Mouse (Mus musculus) embryonic facial prominence, embryonic 15.5 days (tissue): ENCODE results near the gene Ptpn6. TPM values are rescaled to one million over a fixed set of nuclear protein-coding genes. Genes with fewer than 3 reads are reported as not detected.
A peak's percentile ranks its signal among the peaks of the same experiment; 100 is the strongest.

Experiments used
- ATAC-seq: fragments of 200-750 bp; cut with Nextera tagmentation; 2 replicates; pipeline ENCODE4 v1.8.0; 2017; ENCODE audit warnings: low read depth, moderate TSS enrichment; ENCODE audit not compliant: insufficient number of reproducible peaks, low FRiP score, low TSS enrichment
- H3K27ac ChIP-seq: fragments of 300-500 bp; sonication (generic); replicated peaks from 2 replicates; pipeline ENCODE4 v1.5.1; 2015; ENCODE audit warnings: mild to moderate bottlenecking, inconsistent platforms
- H3K27me3 ChIP-seq: fragments of 300-500 bp; sonication (generic); 2 replicates; pipeline ENCODE4 v1.6.1; 2015; ENCODE audit warnings: inconsistent platforms
- H3K36me3 ChIP-seq: fragments of 300-500 bp; sonication (generic); 2 replicates; pipeline ENCODE4 v1.6.1; 2015; ENCODE audit warnings: mild to moderate bottlenecking, inconsistent platforms
- H3K4me1 ChIP-seq: fragments of 300-500 bp; sonication (generic); 2 replicates; pipeline ENCODE4 v1.6.1; 2015; ENCODE audit warnings: inconsistent platforms
- H3K4me2 ChIP-seq: fragments of 300-500 bp; sonication (generic); replicated peaks from 2 replicates; pipeline ENCODE4 v1.6.1; 2015; ENCODE audit warnings: mild to moderate bottlenecking, inconsistent platforms
- H3K4me3 ChIP-seq: fragments of 300-500 bp; sonication (generic); replicated peaks from 2 replicates; pipeline ENCODE4 v1.5.1; 2015; ENCODE audit warnings: mild to moderate bottlenecking, inconsistent platforms
- H3K9ac ChIP-seq: fragments of 300-500 bp; sonication (generic); 2 replicates; pipeline ENCODE4 v1.6.1; 2015; ENCODE audit warnings: inconsistent platforms
- H3K9me3 ChIP-seq: fragments of 300-500 bp; sonication (generic); replicated peaks from 2 replicates; pipeline ENCODE4 v1.6.1; 2016; ENCODE audit warnings: inconsistent platforms
- WGBS: fragments of 180-500 bp; shearing (Covaris S2); methylation state at CpG from one replicate; pipeline ENCODE4 v1.1.7; 2015; 5-methylcytosine and 5-hydroxymethylcytosine counted together
- polyA plus RNA-seq: library from polyadenylated mRNA; unstranded; fragments of >200 nt; fragmentation: Nextera tagmentation; extraction: Ambion mirVana; gene quantifications from 2 replicates; pipeline ENCODE4 v1.2.1, GENCODE M21; 2015

Ptpn6 gene
- polyA plus RNA-seq, 1 experiment from 2014 or later, result 19.9 TPM

DNA sequence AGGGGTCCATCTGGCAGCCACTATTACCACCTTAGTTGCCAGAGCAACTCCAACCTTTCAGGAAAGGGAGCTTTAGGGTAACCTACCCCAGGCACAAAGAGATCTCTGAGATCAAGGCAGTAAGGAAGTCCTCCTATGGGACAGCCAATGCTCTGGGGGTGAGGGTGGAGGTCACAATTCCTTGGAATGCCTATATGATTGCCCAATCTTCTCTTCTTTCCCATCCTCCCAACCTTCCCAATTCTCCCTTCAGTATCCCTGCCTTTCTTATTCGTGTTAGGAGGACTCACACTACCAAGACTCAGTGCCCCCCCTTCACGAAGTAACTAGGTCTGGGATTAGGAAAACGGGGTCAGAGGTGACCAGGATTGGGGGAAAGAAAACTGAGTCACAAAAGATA, 16.8 kb upstream of the Ptpn6 start:
- Histone ChIP-seq H3K4me2 (peak overlapping the region; percentile 70), H3K9me3 (no peaks in the 10 kb centered on the region), H3K36me3 (no peaks in the 10 kb centered on the region), H3K9ac (peak overlapping the region; percentile 83), H3K4me1 (peaks cover 45% of the 10 kb centered on the region), H3K27ac (peak overlapping the region; percentile 98), H3K27me3 (no peaks in the 10 kb centered on the region), H3K4me3 (peak overlapping the region; percentile 78)
- no peak for ATAC-seq
- WGBS, result 1% methylated on average over 3 of the region's 3 CpGs

DNA sequence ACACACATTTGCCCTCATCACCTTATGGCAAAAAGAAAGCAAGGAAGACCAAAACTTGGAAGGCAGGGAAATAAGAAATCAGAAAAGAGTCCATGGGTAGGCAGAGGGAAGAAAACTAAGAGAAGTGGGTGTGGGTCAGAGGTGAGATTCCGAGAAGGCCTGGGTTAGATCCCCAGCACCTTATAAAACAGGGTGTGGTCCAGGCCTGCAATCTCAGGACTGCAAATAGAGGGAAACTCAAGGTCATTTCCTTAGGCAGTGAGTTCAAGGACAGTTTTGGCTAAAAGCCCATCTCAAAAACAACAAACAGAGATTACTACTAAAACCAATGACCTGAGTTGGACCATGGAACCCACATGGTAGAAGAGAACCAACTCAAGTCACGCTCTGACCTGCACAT, 15.3 kb upstream of the Ptpn6 start:
- Histone ChIP-seq H3K4me2 (no peak overlapping the region), H3K4me3 (0 out of 2 replicates have a peak overlapping the region, but pooled peaks have one; percentile 78), H3K4me1 (peaks cover 38% of the 10 kb centered on the region), H3K27ac (no peak overlapping the region), H3K27me3 (no peaks in the 10 kb centered on the region), H3K36me3 (peaks cover 14% of the 10 kb centered on the region), H3K9me3 (no peaks in the 10 kb centered on the region), H3K9ac (no peak overlapping the region)
- 83% methylated on average over 2 of the region's 2 CpGs for WGBS
- no peak for ATAC-seq

DNA sequence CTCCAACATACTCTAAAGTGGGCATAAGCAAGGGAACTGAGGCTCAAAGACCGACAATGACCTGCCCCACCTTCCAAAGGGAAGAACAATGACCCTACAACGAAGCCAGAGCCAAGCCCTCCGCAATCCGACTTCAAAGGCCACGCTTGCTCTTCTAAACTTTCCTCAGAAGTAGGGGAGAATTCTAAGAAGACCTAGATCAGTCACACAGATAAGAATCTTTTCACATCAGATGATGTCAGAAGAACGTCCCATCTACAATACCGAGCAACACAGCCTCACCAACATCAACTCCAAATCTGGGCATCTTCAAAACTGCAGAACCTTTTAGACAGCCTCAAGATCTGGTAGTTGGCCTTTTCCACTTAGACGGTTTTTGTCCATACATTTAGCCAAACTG, 11.9 kb upstream of the Ptpn6 start:
- no peak for ATAC-seq
- H3K9ac ChIP-seq, result no peak overlapping the region
- H3K36me3 ChIP-seq, result peaks cover 39% of the 10 kb centered on the region
- H3K4me3 ChIP-seq, result no peak overlapping the region
- peaks cover 34% of the 10 kb centered on the region for H3K4me1 ChIP-seq
- H3K9me3 ChIP-seq, result no peaks in the 10 kb centered on the region
- 83% methylated on average over 8 of the region's 8 CpGs for WGBS
- H3K4me2 ChIP-seq, result no peak overlapping the region
- no peak overlapping the region for H3K27ac ChIP-seq
- no peaks in the 10 kb centered on the region for H3K27me3 ChIP-seq

DNA sequence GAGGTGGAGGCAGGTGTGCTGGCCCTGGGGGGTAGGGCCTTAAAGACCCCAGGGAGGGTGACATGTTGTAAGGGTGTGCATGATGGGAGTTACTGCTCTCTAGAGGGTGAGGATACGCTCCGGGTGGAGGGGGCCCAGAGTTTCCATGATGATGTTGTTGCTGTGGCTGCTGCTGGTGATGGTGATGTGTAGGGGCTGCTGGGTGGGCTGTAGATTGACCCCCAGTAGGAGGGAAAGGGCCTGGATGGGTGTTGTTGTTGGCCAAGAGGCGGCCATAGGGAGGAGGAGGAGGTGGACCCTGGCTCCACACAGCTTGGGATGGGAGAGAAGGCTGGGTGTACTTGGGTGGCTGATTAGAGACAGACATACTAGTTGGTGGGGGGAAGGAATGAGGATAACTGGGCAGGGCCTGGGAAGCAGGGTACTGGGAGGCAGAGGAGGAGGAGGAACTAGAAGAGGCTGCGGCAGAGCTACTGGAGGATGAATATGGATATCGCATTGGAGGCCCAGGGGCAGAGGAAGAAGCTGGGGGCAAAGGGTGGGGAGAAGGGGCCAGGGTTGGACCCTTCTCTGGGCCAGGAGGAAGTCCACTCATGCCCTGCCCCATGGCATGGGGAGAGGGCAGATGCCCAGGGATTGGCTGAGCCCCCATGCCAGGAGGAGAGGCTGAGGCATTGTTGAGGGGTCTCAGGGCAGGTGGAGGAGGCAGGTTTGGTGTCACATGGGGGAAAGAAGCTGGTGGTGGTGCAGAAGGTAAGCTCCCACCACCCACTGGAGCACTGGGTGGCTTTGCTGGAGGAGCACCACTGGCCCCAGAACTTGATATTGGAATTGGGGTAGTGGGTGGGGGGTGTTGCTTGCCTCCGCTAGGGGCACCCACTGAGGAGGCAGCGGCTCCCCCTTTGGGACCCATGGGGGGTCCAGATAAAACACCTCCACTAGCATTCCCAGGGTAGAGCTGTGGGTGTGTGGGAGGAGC, 8.4 kb upstream of the Ptpn6 start:
- ATAC-seq, result peak; percentile 24
- Histone ChIP-seq H3K9ac (0 out of 2 replicates have a peak overlapping the region, but pooled peaks have one; percentile 56), H3K36me3 (peaks cover 64% of the 10 kb centered on the region), H3K4me2 (peak overlapping the region; percentile 96), H3K27me3 (no peaks in the 10 kb centered on the region), H3K4me1 (peaks cover 29% of the 10 kb centered on the region), H3K4me3 (peak overlapping the region; percentile 51), H3K27ac (peak overlapping the region; percentile 86; the same call in 1 of the 2 replicates), H3K9me3 (no peaks in the 10 kb centered on the region)
- WGBS, result 82% methylated on average over 7 of the region's 7 CpGs

DNA sequence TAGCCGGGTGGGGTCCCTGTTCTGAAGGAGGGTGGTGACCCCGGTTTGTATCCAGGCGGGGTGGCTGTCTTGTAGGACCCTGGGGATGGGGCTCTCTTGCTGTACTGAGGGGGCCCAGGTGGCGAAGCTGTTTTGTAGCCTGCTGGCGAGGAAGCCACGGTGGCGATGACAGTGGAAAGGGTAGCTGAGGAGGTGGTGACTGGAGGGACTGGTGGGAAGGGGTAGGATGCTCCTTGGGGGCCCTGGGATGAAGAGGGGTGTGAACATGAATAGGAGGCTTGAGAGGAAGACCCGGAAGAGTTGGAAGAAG, 7.7 kb upstream of the Ptpn6 start:
- Histone ChIP-seq H3K9me3 (no peaks in the 10 kb centered on the region), H3K4me1 (peaks cover 34% of the 10 kb centered on the region), H3K36me3 (peaks cover 64% of the 10 kb centered on the region), H3K27me3 (no peaks in the 10 kb centered on the region), H3K4me2 (peak overlapping the region; percentile 96), H3K27ac (peak overlapping the region; percentile 86), H3K4me3 (peak overlapping the region; percentile 51), H3K9ac (peak overlapping the region; percentile 56)
- 15% methylated on average over 8 of the region's 8 CpGs for WGBS
- ATAC-seq, result peak; percentile 3

DNA sequence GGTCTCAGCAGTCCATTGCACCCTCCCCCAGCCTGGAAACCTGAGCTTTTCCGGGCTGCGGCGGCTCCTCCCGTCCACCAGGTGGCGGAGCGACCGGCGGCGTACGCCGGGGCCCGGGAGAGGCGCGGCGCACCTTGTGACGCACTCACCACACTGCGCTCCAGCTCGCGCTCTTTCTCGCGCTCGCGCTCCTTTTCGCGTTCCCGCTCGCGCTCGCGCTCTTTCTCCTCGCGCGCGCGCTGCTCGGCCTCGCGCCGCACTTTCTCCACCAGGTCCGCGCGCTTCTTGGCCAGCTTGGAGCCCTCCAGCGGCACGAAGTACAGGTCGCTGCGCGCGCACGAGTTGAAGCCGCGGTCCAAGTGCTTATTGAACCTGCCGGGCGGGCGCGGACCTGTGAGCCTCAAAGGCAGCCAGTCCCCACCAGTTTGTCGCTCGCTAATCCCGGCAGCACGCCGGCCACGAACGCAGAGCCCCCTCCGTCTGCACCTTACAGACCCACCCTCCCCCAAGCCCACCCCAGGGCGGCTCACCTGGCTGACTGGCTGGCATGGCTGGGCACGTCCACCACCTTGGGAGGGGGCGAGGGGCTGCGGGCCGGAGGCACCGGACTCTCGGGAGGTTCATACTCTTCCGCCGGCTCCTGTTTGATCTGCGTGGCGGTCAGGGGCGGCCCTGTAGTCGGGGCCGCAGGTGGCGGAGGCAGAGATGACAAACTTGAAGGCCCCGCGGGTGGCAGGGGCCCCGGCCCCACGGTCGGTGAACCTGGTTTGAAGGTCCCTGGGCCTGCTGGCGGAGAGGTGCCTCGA, 7.2 kb upstream of the Ptpn6 start:
- Histone ChIP-seq H3K4me1 (peaks cover 34% of the 10 kb centered on the region), H3K9me3 (no peaks in the 10 kb centered on the region), H3K9ac (peak overlapping the region; percentile 56), H3K27ac (peak overlapping the region; percentile 86), H3K36me3 (peaks cover 64% of the 10 kb centered on the region), H3K4me2 (peak overlapping the region; percentile 96), H3K27me3 (no peaks in the 10 kb centered on the region), H3K4me3 (peak overlapping the region; percentile 51)
- WGBS, result under 1% methylated on average over 85 of the region's 85 CpGs
- peak; percentile 83 for ATAC-seq

DNA sequence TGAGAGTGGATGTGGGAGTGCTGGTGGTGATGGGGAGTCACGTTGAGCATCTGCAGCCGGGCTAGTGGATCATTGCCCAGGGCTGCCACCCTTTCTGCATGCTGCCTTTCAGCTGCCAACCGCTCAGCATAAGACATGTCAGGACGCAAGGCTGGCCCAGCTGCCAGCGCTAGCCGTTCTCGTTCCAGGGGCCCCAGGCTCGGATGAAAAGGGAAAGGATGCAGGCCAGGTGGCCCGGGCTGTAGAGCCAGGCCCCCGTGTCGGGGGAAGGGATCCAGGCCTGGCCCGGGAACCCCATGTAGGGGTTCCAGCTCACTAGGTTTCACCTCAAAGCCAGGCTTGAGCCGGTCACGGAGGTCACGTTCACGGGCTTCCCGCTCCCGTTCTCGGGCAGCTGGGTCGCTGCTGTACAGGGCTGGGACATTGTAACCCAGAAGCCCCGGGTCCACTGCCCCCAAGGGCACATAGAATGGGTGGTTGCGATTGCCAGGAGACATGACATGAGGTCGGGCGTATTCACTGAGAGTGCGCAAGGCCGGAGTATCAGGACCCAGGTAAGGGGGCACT, 6.3 kb upstream of the Ptpn6 start:
- no peak for ATAC-seq
- 64% methylated on average over 26 of the region's 26 CpGs for WGBS
- H3K4me2 ChIP-seq, result peak overlapping the region; percentile 96
- H3K4me1 ChIP-seq, result peaks cover 39% of the 10 kb centered on the region
- peak overlapping the region; percentile 86; the same call in 1 of the 2 replicates for H3K27ac ChIP-seq
- no peak overlapping the region for H3K9ac ChIP-seq
- no peaks in the 10 kb centered on the region for H3K27me3 ChIP-seq
- H3K36me3 ChIP-seq, result peaks cover 61% of the 10 kb centered on the region
- no peaks in the 10 kb centered on the region for H3K9me3 ChIP-seq
- peak overlapping the region; percentile 51 for H3K4me3 ChIP-seq

DNA sequence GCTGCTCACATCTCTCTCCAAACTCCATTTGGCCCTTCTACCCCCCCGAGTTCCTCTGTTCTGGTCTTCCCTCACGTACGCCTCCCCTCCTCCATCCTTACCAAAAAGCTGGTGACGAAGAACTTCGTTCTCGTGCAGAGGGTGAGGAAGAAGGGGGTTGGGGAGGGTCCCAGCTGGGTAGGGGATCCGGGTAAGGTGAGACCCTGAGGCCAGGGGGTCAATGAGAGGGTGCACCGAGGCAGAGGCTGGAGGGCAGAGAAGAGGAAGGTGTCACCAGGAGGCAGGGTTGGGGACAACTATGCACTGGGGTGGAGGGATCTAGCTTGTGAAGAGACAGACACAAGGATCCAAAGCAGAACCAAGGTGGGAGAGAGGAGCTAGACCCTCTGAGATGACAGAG, 5.1 kb upstream of the Ptpn6 start:
- Histone ChIP-seq H3K9ac (no peak overlapping the region), H3K4me2 (no peak overlapping the region), H3K27me3 (no peaks in the 10 kb centered on the region), H3K4me3 (no peak overlapping the region), H3K4me1 (peaks cover 50% of the 10 kb centered on the region), H3K27ac (no peak overlapping the region), H3K36me3 (peaks cover 54% of the 10 kb centered on the region), H3K9me3 (no peaks in the 10 kb centered on the region)
- no peak for ATAC-seq
- 79% methylated on average over 8 of the region's 8 CpGs for WGBS

DNA sequence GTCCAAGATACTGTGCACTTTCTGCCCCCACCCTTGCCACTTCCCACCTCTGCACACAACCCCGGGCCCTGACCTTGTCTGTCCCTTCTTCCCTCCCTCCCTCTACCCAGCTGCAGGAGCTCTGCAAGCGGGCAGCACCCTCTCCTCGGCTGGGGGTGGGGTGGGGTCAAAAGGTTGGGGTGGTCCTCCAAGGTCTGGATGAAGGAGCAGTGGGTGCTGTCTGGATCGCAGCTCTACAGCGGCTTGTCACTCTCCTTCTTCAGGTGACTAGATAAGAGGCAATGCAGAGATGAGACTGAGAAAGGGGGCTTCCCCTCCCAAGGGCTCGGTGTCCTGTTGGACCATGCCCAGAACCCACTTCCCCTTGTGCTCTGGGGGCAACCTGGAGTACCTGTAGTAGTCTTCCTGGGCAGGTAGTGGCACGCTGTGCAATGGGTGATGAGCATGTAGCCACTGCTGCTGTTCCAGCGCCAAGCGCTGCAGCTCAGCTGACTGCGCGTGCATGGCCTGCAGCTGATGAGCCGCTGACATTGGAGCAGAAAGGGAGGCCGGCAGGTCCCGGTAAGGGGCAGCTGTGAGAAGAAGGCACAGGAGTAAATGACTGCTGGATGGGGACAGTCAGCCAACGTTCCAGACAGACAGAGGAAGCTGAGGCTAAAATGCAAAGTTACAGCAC, 4.5 kb upstream of the Ptpn6 start:
- WGBS, result 86% methylated on average over 15 of the region's 15 CpGs
- H3K27ac ChIP-seq, result no peak overlapping the region
- ATAC-seq, result no peak
- peaks cover 47% of the 10 kb centered on the region for H3K36me3 ChIP-seq
- peaks cover 56% of the 10 kb centered on the region for H3K4me1 ChIP-seq
- no peak overlapping the region for H3K4me2 ChIP-seq
- no peak overlapping the region for H3K4me3 ChIP-seq
- H3K9ac ChIP-seq, result no peak overlapping the region
- no peaks in the 10 kb centered on the region for H3K27me3 ChIP-seq
- H3K9me3 ChIP-seq, result no peaks in the 10 kb centered on the region

DNA sequence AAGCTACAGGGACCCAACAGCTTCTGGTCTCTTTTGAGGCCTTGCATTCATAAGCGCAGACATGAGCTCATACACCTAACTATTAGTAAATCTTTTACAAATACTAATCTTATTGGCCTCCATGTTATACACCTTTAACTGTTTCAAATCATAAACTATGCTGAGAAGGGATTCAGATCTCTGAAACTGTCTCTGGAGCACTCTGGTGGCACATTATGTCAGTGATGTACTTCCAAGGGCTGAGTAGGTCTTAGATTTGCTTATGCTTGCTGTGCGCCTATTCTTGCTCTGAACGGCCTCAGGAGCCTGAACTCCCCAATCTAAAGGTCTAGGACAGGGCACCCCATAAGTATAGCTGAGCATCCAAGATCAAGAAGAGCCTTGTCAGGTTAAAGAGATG, 3.3 kb upstream of the Ptpn6 start:
- Histone ChIP-seq H3K9ac (0 out of 2 replicates have a peak overlapping the region, but pooled peaks have one; percentile 83), H3K4me1 (peaks cover 53% of the 10 kb centered on the region), H3K36me3 (peaks cover 36% of the 10 kb centered on the region), H3K9me3 (no peaks in the 10 kb centered on the region), H3K4me3 (peak overlapping the region; percentile 68), H3K27ac (peak overlapping the region; percentile 99), H3K27me3 (no peaks in the 10 kb centered on the region), H3K4me2 (peak overlapping the region; percentile 68)
- no peak for ATAC-seq
- 69% methylated on average over 3 of the region's 3 CpGs for WGBS
